Mouse (Mus musculus) limb, embryonic 12.5 days (tissue): ENCODE results near the gene Adam12. TPM values are rescaled to one million over a fixed set of nuclear protein-coding genes. Genes with fewer than 3 reads are reported as not detected.

Source experiments
- ATAC-seq: fragments of 200-750 bp; cut with Nextera tagmentation; 2 replicates; pipeline ENCODE4 v1.8.0; 2017; ENCODE audit warnings: low read depth, moderate TSS enrichment; ENCODE audit not compliant: insufficient number of reproducible peaks, insufficient read depth, low FRiP score, low TSS enrichment
- H3K27ac ChIP-seq: fragments of 300-500 bp; sonication (generic); 2 replicates; pipeline ENCODE4 v1.5.1; 2016; ENCODE audit warnings: mild to moderate bottlenecking, moderate library complexity
- H3K27me3 ChIP-seq: fragments of 300-500 bp; sonication (generic); 2 replicates; pipeline ENCODE4 v1.6.1; 2016; ENCODE audit warnings: mild to moderate bottlenecking, moderate library complexity
- H3K36me3 ChIP-seq: fragments of 300-500 bp; sonication (generic); 2 replicates; pipeline ENCODE4 v1.6.1; 2016; ENCODE audit warnings: mild to moderate bottlenecking, moderate library complexity
- H3K4me1 ChIP-seq: fragments of 300-500 bp; sonication (generic); replicated peaks from 2 replicates; pipeline ENCODE4 v1.6.1; 2016
- H3K4me2 ChIP-seq: fragments of 300-500 bp; sonication (generic); 2 replicates; pipeline ENCODE4 v1.6.1; 2016; ENCODE audit warnings: mild to moderate bottlenecking, moderate library complexity
- H3K4me3 ChIP-seq: fragments of 300-500 bp; sonication (generic); replicated peaks from 2 replicates; pipeline ENCODE4 v1.5.1; 2016; ENCODE audit warnings: mild to moderate bottlenecking
- H3K9ac ChIP-seq: fragments of 300-500 bp; sonication (generic); replicated peaks from 2 replicates; pipeline ENCODE4 v1.6.1; 2016; ENCODE audit warnings: mild to moderate bottlenecking, moderate library complexity
- H3K9me3 ChIP-seq: fragments of 300-500 bp; sonication (generic); 2 replicates; pipeline ENCODE4 v1.6.1; 2016; ENCODE audit warnings: mild to moderate bottlenecking, moderate library complexity
- WGBS: fragments of 180-500 bp; shearing (Covaris S2); methylation state at CpG from one replicate; pipeline ENCODE4 v1.1.7; 2016; 5-methylcytosine and 5-hydroxymethylcytosine counted together
- polyA plus RNA-seq: library from polyadenylated mRNA; unstranded; fragments of >200 nt; fragmentation: Nextera tagmentation; extraction: Ambion mirVana; gene quantifications from 2 replicates; pipeline ENCODE4 v1.2.1, GENCODE M21; 2016

Adam12 gene
- polyA plus RNA-seq, 1 experiment from 2014 or later = 4.9 TPM

GRCm38 (mm10) chr7:134181056-134181455 is 50.9 kb downstream of the Adam12 start:
- no peaks in the 10 kb centered on the region for H3K4me1 ChIP-seq
- 90% methylated on average over 1 of the region's 1 CpGs for WGBS
- no peak overlapping the region for H3K27ac ChIP-seq
- no peak for ATAC-seq
- no peaks in the 10 kb centered on the region for H3K36me3 ChIP-seq
- H3K27me3 ChIP-seq = no peaks in the 10 kb centered on the region
- H3K4me2 ChIP-seq = no peak overlapping the region
- peaks cover 5% of the 10 kb centered on the region; the same call in 1 of the 2 replicates for H3K9me3 ChIP-seq
- no peak overlapping the region for H3K4me3 ChIP-seq
- H3K9ac ChIP-seq = no peak overlapping the region

GRCm38 (mm10) chr7:134177051-134177450 is 54.9 kb downstream of the Adam12 start:
- H3K9ac ChIP-seq = no peak overlapping the region
- no peaks in the 10 kb centered on the region for H3K9me3 ChIP-seq
- H3K27ac ChIP-seq = no peak overlapping the region
- no peaks in the 10 kb centered on the region for H3K27me3 ChIP-seq
- no peak overlapping the region for H3K4me3 ChIP-seq
- no peaks in the 10 kb centered on the region for H3K36me3 ChIP-seq
- no peak for ATAC-seq
- H3K4me1 ChIP-seq = no peaks in the 10 kb centered on the region
- H3K4me2 ChIP-seq = no peak overlapping the region
- WGBS = 81% methylated on average over 2 of the region's 2 CpGs

GRCm38 (mm10) chr7:134175201-134175600 is 56.7 kb downstream of the Adam12 start:
- H3K36me3 ChIP-seq = no peaks in the 10 kb centered on the region
- WGBS = 85% methylated on average over 4 of the region's 4 CpGs
- H3K27ac ChIP-seq = no peak overlapping the region
- ATAC-seq = no peak
- no peak overlapping the region for H3K9ac ChIP-seq
- H3K27me3 ChIP-seq = no peaks in the 10 kb centered on the region
- no peaks in the 10 kb centered on the region for H3K4me1 ChIP-seq
- no peak overlapping the region for H3K4me2 ChIP-seq
- no peaks in the 10 kb centered on the region for H3K9me3 ChIP-seq
- H3K4me3 ChIP-seq = no peak overlapping the region

- H3K36me3 ChIP-seq = no peaks in the 10 kb centered on the region
- no peaks in the 10 kb centered on the region for H3K4me1 ChIP-seq
- no peaks in the 10 kb centered on the region for H3K9me3 ChIP-seq
- no peak overlapping the region for H3K4me3 ChIP-seq
- ATAC-seq = no peak
- H3K27ac ChIP-seq = no peak overlapping the region
- H3K27me3 ChIP-seq = no peaks in the 10 kb centered on the region
- no peak overlapping the region for H3K9ac ChIP-seq
- no peak overlapping the region for H3K4me2 ChIP-seq
- WGBS = 72% methylated on average over 14 of the region's 14 CpGs
These were observed 58.4 kb downstream of the Adam12 start for GRCm38 (mm10) chr7:134173442-134174090.

- Histone ChIP-seq H3K9ac (no peak overlapping the region), H3K27me3 (no peaks in the 10 kb centered on the region), H3K4me3 (no peak overlapping the region), H3K4me2 (no peak overlapping the region), H3K27ac (no peak overlapping the region), H3K36me3 (no peaks in the 10 kb centered on the region), H3K4me1 (no peaks in the 10 kb centered on the region), H3K9me3 (no peaks in the 10 kb centered on the region)
- no peak for ATAC-seq
- WGBS = 92% methylated on average over 9 of the region's 9 CpGs
These were observed 61.6 kb downstream of the Adam12 start for GRCm38 (mm10) chr7:134170180-134170910.

- H3K27ac ChIP-seq = no peak overlapping the region
- H3K4me1 ChIP-seq = no peaks in the 10 kb centered on the region
- no peak for ATAC-seq
- no peak overlapping the region for H3K4me3 ChIP-seq
- WGBS = 91% methylated on average over 2 of the region's 2 CpGs
- no peaks in the 10 kb centered on the region for H3K36me3 ChIP-seq
- no peak overlapping the region for H3K4me2 ChIP-seq
- no peak overlapping the region for H3K9ac ChIP-seq
- H3K9me3 ChIP-seq = no peaks in the 10 kb centered on the region
- H3K27me3 ChIP-seq = no peaks in the 10 kb centered on the region
These were observed 62.2 kb downstream of the Adam12 start for GRCm38 (mm10) chr7:134169780-134170179.

- H3K9ac ChIP-seq = no peak overlapping the region
- H3K27me3 ChIP-seq = no peaks in the 10 kb centered on the region
- WGBS = 28% methylated on average over 3 of the region's 3 CpGs
- no peaks in the 10 kb centered on the region for H3K36me3 ChIP-seq
- no peaks in the 10 kb centered on the region for H3K4me1 ChIP-seq
- no peak overlapping the region for H3K4me2 ChIP-seq
- ATAC-seq = no peak
- no peak overlapping the region for H3K27ac ChIP-seq
- H3K4me3 ChIP-seq = no peak overlapping the region
- no peaks in the 10 kb centered on the region for H3K9me3 ChIP-seq
These were observed 64.4 kb downstream of the Adam12 start for GRCm38 (mm10) chr7:134167586-134167985.

- Histone ChIP-seq H3K9me3 (no peaks in the 10 kb centered on the region), H3K4me2 (no peak overlapping the region), H3K9ac (no peak overlapping the region), H3K27ac (no peak overlapping the region), H3K4me3 (no peak overlapping the region), H3K27me3 (no peaks in the 10 kb centered on the region), H3K36me3 (no peaks in the 10 kb centered on the region), H3K4me1 (no peaks in the 10 kb centered on the region)
- no peak for ATAC-seq
- 96% methylated on average over 2 of the region's 2 CpGs for WGBS
These were observed 68.2 kb downstream of the Adam12 start for GRCm38 (mm10) chr7:134163751-134164150.

GRCm38 (mm10) chr7:134162886-134163285 is 69.1 kb downstream of the Adam12 start:
- H3K9me3 ChIP-seq = no peaks in the 10 kb centered on the region
- H3K4me3 ChIP-seq = no peak overlapping the region
- H3K9ac ChIP-seq = no peak overlapping the region
- H3K4me2 ChIP-seq = no peak overlapping the region
- no peaks in the 10 kb centered on the region for H3K36me3 ChIP-seq
- 59% methylated on average over 6 of the region's 6 CpGs for WGBS
- H3K27me3 ChIP-seq = no peaks in the 10 kb centered on the region
- no peak for ATAC-seq
- H3K27ac ChIP-seq = no peak overlapping the region
- no peaks in the 10 kb centered on the region for H3K4me1 ChIP-seq

GRCm38 (mm10) chr7:134159608-134160007 is 72.3 kb downstream of the Adam12 start:
- H3K9me3 ChIP-seq = no peaks in the 10 kb centered on the region
- H3K4me3 ChIP-seq = no peak overlapping the region
- H3K4me1 ChIP-seq = no peaks in the 10 kb centered on the region
- H3K27me3 ChIP-seq = no peaks in the 10 kb centered on the region
- H3K9ac ChIP-seq = no peak overlapping the region
- no peak overlapping the region for H3K4me2 ChIP-seq
- no peak overlapping the region for H3K27ac ChIP-seq
- ATAC-seq = no peak
- 86% methylated on average over 7 of the region's 7 CpGs for WGBS
- H3K36me3 ChIP-seq = no peaks in the 10 kb centered on the region

- WGBS = 87% methylated on average over 4 of the region's 4 CpGs
These were observed 80.6 kb downstream of the Adam12 start for GRCm38 (mm10) chr7:134151330-134151729.

GRCm38 (mm10) chr7:134150305-134150704 is 81.6 kb downstream of the Adam12 start:
- no peak for ATAC-seq
- 88% methylated on average over 8 of the region's 8 CpGs for WGBS
- no peak overlapping the region for H3K27ac ChIP-seq

More at GRCm38 (mm10) chr7:134151330-134151729, 80.6 kb downstream of the Adam12 start:
- Histone ChIP-seq H3K27ac (no peak overlapping the region), H3K4me1 (no peaks in the 10 kb centered on the region), H3K9ac (no peak overlapping the region), H3K4me3 (no peak overlapping the region), H3K4me2 (no peak overlapping the region), H3K9me3 (no peaks in the 10 kb centered on the region), H3K27me3 (no peaks in the 10 kb centered on the region), H3K36me3 (no peaks in the 10 kb centered on the region)
- no peak for ATAC-seq

More at GRCm38 (mm10) chr7:134150305-134150704, 81.6 kb downstream of the Adam12 start:
- Histone ChIP-seq H3K9ac (no peak overlapping the region), H3K36me3 (no peaks in the 10 kb centered on the region), H3K27me3 (no peaks in the 10 kb centered on the region), H3K4me3 (no peak overlapping the region), H3K4me1 (no peaks in the 10 kb centered on the region), H3K4me2 (no peak overlapping the region), H3K9me3 (no peaks in the 10 kb centered on the region)
